7 mouse cellular contexts compared by ENCODE assay signal in genomic region chr8:47990911-47991820, GRCm38 (mm10). TPM values are rescaled to one million over a fixed set of nuclear protein-coding genes. Genes with fewer than 3 reads are reported as not detected.
A peak's percentile ranks its signal among the peaks of the same experiment; 100 is the strongest.
DNase-seq lines count a peak whose midpoint lies in the region; ATAC-seq lines count a peak whose summit lies in the region.

Wwc2 (minus strand) TSS chr8:47990924.

- H3K27me3 ChIP-seq in limb, embryonic 13.5 days: no peaks in the 10 kb centered on the region
- 0 out of 2 replicates have a peak, but pooled peaks cover 5% of the 10 kb centered on the region for H3K27me3 ChIP-seq in midbrain, embryonic 13.5 days

- peaks cover 54% of the 10 kb centered on the region for H3K4me1 ChIP-seq in limb, embryonic 13.5 days
- peaks cover 26% of the 10 kb centered on the region for H3K4me1 ChIP-seq in midbrain, embryonic 13.5 days (replicated peaks)

- H3K36me3 ChIP-seq in limb, embryonic 13.5 days: no peaks in the 10 kb centered on the region
- no peaks in the 10 kb centered on the region for H3K36me3 ChIP-seq in midbrain, embryonic 13.5 days

- 1% methylated on average over 37 of the region's 46 CpGs for WGBS in limb, embryonic 13.5 days
- WGBS in midbrain, embryonic 13.5 days: 1% methylated on average over 35 of the region's 46 CpGs

- H3K9me3 ChIP-seq in limb, embryonic 13.5 days: no peaks in the 10 kb centered on the region
- H3K9me3 ChIP-seq in midbrain, embryonic 13.5 days: no peaks in the 10 kb centered on the region

- peak; percentile 64 for ATAC-seq in limb, embryonic 13.5 days (ENCODE audit: low FRiP score, low read depth)
- ATAC-seq in midbrain, embryonic 13.5 days: peak; percentile 56

- peak; percentile 93 for DNase-seq in adrenal gland, postnatal 14 days
- DNase-seq in embryo, embryonic 10.5 days (ENCODE audit: low spot score): peak; percentile 70
- peak; percentile 99 for DNase-seq in heart, adult 11 months
- peak; percentile 87 for DNase-seq in kidney, adult 11 months
- peak; percentile 27 to 30 for DNase-seq in spleen, adult 18-20 months

- peak within 1 kb of the TSS; percentile 93 for H3K27ac ChIP-seq in limb, embryonic 13.5 days
- H3K27ac ChIP-seq in midbrain, embryonic 13.5 days: peak within 1 kb of the TSS; percentile 79

- peak within 1 kb of the TSS; percentile 93 for H3K4me3 ChIP-seq in limb, embryonic 13.5 days
- peak within 1 kb of the TSS; percentile 84 for H3K4me3 ChIP-seq in midbrain, embryonic 13.5 days (replicated peaks)

- H3K9ac ChIP-seq in limb, embryonic 13.5 days: peak within 1 kb of the TSS; percentile 94
- H3K9ac ChIP-seq in midbrain, embryonic 13.5 days (replicated peaks): peak within 1 kb of the TSS; percentile 82

- H3K4me2 ChIP-seq in limb, embryonic 13.5 days (replicated peaks): peak within 1 kb of the TSS; percentile 94
- H3K4me2 ChIP-seq in midbrain, embryonic 13.5 days (replicated peaks): peak within 1 kb of the TSS; percentile 93

RNA-seq across cellular contexts. Expression of gene Wwc2, which starts in this region (rescaled TPM):
- total RNA-seq in adrenal gland, postnatal 14 days (2021): 24.6 and 26.5 TPM in 2 replicates
- polyA plus RNA-seq in limb, embryonic 13.5 days (2015; fragmentation: Nextera tagmentation; extraction: Ambion mirVana): 12.0 and 12.2 TPM in 2 replicates
- 4.8 and 5.1 TPM in 2 replicates for polyA plus RNA-seq in midbrain, embryonic 13.5 days (2015; fragmentation: Nextera tagmentation; extraction: Ambion mirVana)

Comparison
In these comparisons a context has a peak if more than half of its experiments do, and no peak if none do; other contexts are left out.
1. Peak in every context shown above with its lines: DNase-seq, ATAC-seq, H3K4me3 ChIP-seq and H3K27ac ChIP-seq.
2. DNase-seq: peak in every context shown above with its lines; median percentile 99 in heart, adult 11 months; 93 in adrenal gland, postnatal 14 days; 87 in kidney, adult 11 months; 70 in embryo, embryonic 10.5 days; 28 in spleen, adult 18-20 months.